Mouse (Mus musculus): ENCODE results near the gene Efcab9. TPM values are rescaled to one million over a fixed set of nuclear protein-coding genes. Genes with fewer than 3 reads are reported as not detected.

Efcab9 gene
- polyA plus RNA-seq, 1 experiment from 2014 or later: 0.21 TPM

DNA sequence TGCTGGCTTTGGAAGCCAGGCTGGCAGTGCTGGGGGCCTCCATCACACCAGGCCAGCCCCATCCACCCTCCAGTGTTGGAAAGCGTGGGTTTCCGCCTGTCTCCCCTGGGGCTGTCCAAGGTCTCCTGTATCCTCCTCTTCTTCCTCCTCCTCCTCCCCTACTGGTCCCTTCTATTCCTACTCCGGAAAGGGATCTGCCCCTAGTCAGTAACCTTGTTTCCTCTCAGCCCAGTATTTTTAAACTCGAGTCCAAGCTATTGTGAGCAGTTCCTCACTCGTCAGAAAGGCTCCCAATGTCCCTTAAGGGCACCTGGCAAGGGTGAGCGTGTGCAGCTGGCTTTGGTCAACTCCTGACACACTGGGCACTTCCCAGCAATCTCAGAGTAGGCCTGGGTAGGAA, 6.6 kb upstream of the Efcab9 start:
- ATAC-seq (no peak), DNase-seq (no peak)
- 0 out of 2 replicates have a peak overlapping the region, but pooled peaks have one; percentile 13 for H3K9ac ChIP-seq (replicated peaks)
- peak overlapping the region; percentile 38 for H3K4me2 ChIP-seq (ENCODE audit: low read depth, low read length)
- peak overlapping the region; percentile 46 for H3K27ac ChIP-seq (ENCODE audit: low read depth)
- WGBS (ENCODE audit: insufficient replicate concordance): 42% methylated on average over 6 of the region's 6 CpGs
- H3K36me3 ChIP-seq (replicated peaks; ENCODE audit: insufficient read depth, low read length): no peaks in the 10 kb centered on the region
- no peak for TF ChIP-seq EP300 (IDR thresholded peaks at IDR 0.05; ENCODE audit: low read depth)
- no peaks in the 10 kb centered on the region for H3K9me3 ChIP-seq (ENCODE audit: low read length)
- H3K4me3 ChIP-seq (ENCODE audit: low read depth, low read length): no peak overlapping the region
- H3K27me3 ChIP-seq (ENCODE audit: insufficient read depth, low read length): no peaks in the 10 kb centered on the region
- H3K4me1 ChIP-seq (ENCODE audit: insufficient read depth): peaks cover 51% of the 10 kb centered on the region

DNA sequence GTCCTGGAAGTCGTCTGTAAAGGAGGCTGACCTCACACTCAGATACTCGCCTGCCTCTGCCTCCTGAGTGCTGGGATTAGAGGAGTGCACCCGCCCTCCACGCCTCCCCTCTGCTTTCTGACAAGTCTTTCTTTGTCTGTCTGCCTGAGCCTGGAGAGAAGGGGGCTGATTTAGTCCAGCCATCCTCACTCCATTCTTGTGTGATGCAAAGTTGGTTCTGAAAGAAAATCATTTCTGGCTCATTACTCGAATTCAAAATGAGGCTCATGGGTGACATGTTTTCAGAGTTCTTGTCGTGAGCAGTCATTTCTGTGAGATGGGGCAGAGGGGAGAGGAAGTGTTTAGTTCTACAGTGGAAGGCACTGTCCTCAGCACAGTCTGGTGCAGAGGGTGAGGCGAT, 5.1 kb upstream of the Efcab9 start:
- no peaks in the 10 kb centered on the region for H3K9me3 ChIP-seq (ENCODE audit: low read length)
- no peak overlapping the region for H3K4me3 ChIP-seq (ENCODE audit: low read depth, low read length)
- H3K9ac ChIP-seq (replicated peaks): 0 out of 2 replicates have a peak overlapping the region, but pooled peaks have one; percentile 9
- DNase-seq (no peak), ATAC-seq (no peak)
- no peaks in the 10 kb centered on the region for H3K27me3 ChIP-seq (ENCODE audit: insufficient read depth, low read length)
- H3K36me3 ChIP-seq (replicated peaks; ENCODE audit: insufficient read depth, low read length): no peaks in the 10 kb centered on the region
- TF ChIP-seq EP300 (IDR thresholded peaks at IDR 0.05; ENCODE audit: low read depth) (no peak), CTCF (IDR thresholded peaks at IDR 0.05; ENCODE audit: low read depth) (no peak)
- WGBS (ENCODE audit: insufficient replicate concordance): 56% methylated on average over 7 of the region's 7 CpGs
- 0 out of 2 replicates have a peak overlapping the region, but pooled peaks have one; percentile 0 for H3K27ac ChIP-seq (ENCODE audit: low read depth)
- H3K4me1 ChIP-seq (ENCODE audit: insufficient read depth): peaks cover 46% of the 10 kb centered on the region
- no peak overlapping the region for H3K4me2 ChIP-seq (ENCODE audit: low read depth, low read length)

- Histone ChIP-seq H3K9me3 (ENCODE audit: low read length) (no peaks in the 10 kb centered on the region), H3K4me2 (ENCODE audit: low read depth, low read length) (no peak overlapping the region), H3K4me1 (ENCODE audit: insufficient read depth) (peaks cover 37% of the 10 kb centered on the region), H3K36me3 (replicated peaks; ENCODE audit: insufficient read depth, low read length) (no peaks in the 10 kb centered on the region), H3K27ac (ENCODE audit: low read depth) (no peak overlapping the region), H3K27me3 (ENCODE audit: insufficient read depth, low read length) (0 out of 2 replicates have a peak, but pooled peaks cover 4% of the 10 kb centered on the region), H3K4me3 (ENCODE audit: low read depth, low read length) (no peak overlapping the region), H3K9ac (replicated peaks) (no peak overlapping the region)
- ATAC-seq (no peak), DNase-seq (no peak)
- 87% methylated on average over 4 of the region's 4 CpGs for WGBS (ENCODE audit: insufficient replicate concordance)
- TF ChIP-seq CTCF (IDR thresholded peaks at IDR 0.05; ENCODE audit: low read depth) (no peak), EP300 (IDR thresholded peaks at IDR 0.05; ENCODE audit: low read depth) (no peak)
Measured at GRCm38 (mm10) chr11:32535646-32536045, 3.8 kb upstream of the Efcab9 start.

GRCm38 (mm10) chr11:32534453-32535075, 2.7 kb upstream of the Efcab9 start:
- no peak for DNase-seq
- Histone ChIP-seq H3K27ac (ENCODE audit: low read depth) (peak overlapping the region; percentile 50; the same call in 1 of the 2 replicates), H3K36me3 (replicated peaks; ENCODE audit: insufficient read depth, low read length) (no peaks in the 10 kb centered on the region), H3K9me3 (ENCODE audit: low read length) (no peaks in the 10 kb centered on the region), H3K4me3 (ENCODE audit: low read depth, low read length) (peak overlapping the region; percentile 68), H3K27me3 (ENCODE audit: insufficient read depth, low read length) (0 out of 2 replicates have a peak, but pooled peaks cover 4% of the 10 kb centered on the region), H3K4me2 (ENCODE audit: low read depth, low read length) (peak overlapping the region; percentile 99), H3K9ac (replicated peaks) (no peak overlapping the region), H3K4me1 (ENCODE audit: insufficient read depth) (peaks cover 33% of the 10 kb centered on the region)
- 54% methylated on average over 7 of the region's 7 CpGs for WGBS (ENCODE audit: insufficient replicate concordance)
- no peak for ATAC-seq
- TF ChIP-seq EP300 (IDR thresholded peaks at IDR 0.05; ENCODE audit: low read depth): no peak
- TF ChIP-seq CTCF (IDR thresholded peaks at IDR 0.05; ENCODE audit: low read depth): no peak

GRCm38 (mm10) chr11:32533482-32534261, 1.8 kb upstream of the Efcab9 start:
- Histone ChIP-seq H3K27ac (ENCODE audit: low read depth) (peak overlapping the region; percentile 50), H3K9ac (replicated peaks) (peak overlapping the region; percentile 63), H3K27me3 (ENCODE audit: insufficient read depth, low read length) (0 out of 2 replicates have a peak, but pooled peaks cover 4% of the 10 kb centered on the region), H3K36me3 (replicated peaks; ENCODE audit: insufficient read depth, low read length) (no peaks in the 10 kb centered on the region), H3K9me3 (ENCODE audit: low read length) (no peaks in the 10 kb centered on the region), H3K4me1 (ENCODE audit: insufficient read depth) (peaks cover 27% of the 10 kb centered on the region), H3K4me3 (ENCODE audit: low read depth, low read length) (peak overlapping the region; percentile 68), H3K4me2 (ENCODE audit: low read depth, low read length) (peak overlapping the region; percentile 99)
- ATAC-seq (peak; percentile 12; the same call in 1 of the 2 replicates), DNase-seq (peak; percentile 69)
- under 1% methylated on average over 24 of the region's 24 CpGs for WGBS (ENCODE audit: insufficient replicate concordance)
- no peak for TF ChIP-seq CTCF (IDR thresholded peaks at IDR 0.05; ENCODE audit: low read depth)

- TF ChIP-seq CTCF (IDR thresholded peaks at IDR 0.05; ENCODE audit: low read depth) (no peak), EP300 (IDR thresholded peaks at IDR 0.05; ENCODE audit: low read depth) (no peak)
- DNase-seq (peak; percentile 90), ATAC-seq (peak; percentile 98)
- H3K4me1 ChIP-seq (ENCODE audit: insufficient read depth): peaks cover 20% of the 10 kb centered on the region
- H3K9ac ChIP-seq (replicated peaks): peak within 1 kb of the TSS; percentile 63
- H3K27me3 ChIP-seq (ENCODE audit: insufficient read depth, low read length): 0 out of 2 replicates have a peak, but pooled peaks cover 4% of the 10 kb centered on the region
- H3K4me3 ChIP-seq (ENCODE audit: low read depth, low read length): peak within 1 kb of the TSS; percentile 68
- H3K27ac ChIP-seq (ENCODE audit: low read depth): peak within 1 kb of the TSS; percentile 71
- H3K36me3 ChIP-seq (replicated peaks; ENCODE audit: insufficient read depth, low read length): no peaks in the 10 kb centered on the region
- under 1% methylated on average over 66 of the region's 82 CpGs for WGBS (ENCODE audit: insufficient replicate concordance)
- H3K9me3 ChIP-seq (ENCODE audit: low read length): no peaks in the 10 kb centered on the region
- H3K4me2 ChIP-seq (ENCODE audit: low read depth, low read length): peak within 1 kb of the TSS; percentile 99
Measured at GRCm38 (mm10) chr11:32532765-32533481, 1.0 kb upstream of the Efcab9 start, which contains the start of gene Stk10. Gene Stk10 (plus strand): TSS chr11:32533305.
